Mouse (Mus musculus) kidney, embryonic 16.5 days (tissue): ENCODE data around the gene Spen. TPM values are rescaled to one million over a fixed set of nuclear protein-coding genes. Genes with fewer than 3 reads are reported as not detected.

Source experiments
- ATAC-seq: fragments of 200-750 bp; cut with Nextera tagmentation; 2 replicates; pipeline ENCODE4 v1.8.0; 2017; ENCODE audit warnings: moderate TSS enrichment; ENCODE audit not compliant: low FRiP score, low TSS enrichment
- H3K27ac ChIP-seq: fragments of 300-500 bp; sonication (generic); 2 replicates; pipeline ENCODE4 v1.5.1; 2014; ENCODE audit warnings: low read length
- H3K27me3 ChIP-seq: fragments of 300-500 bp; sonication (generic); 2 replicates; pipeline ENCODE4 v1.6.1; 2014; ENCODE audit warnings: low read length, control low read depth, mixed read lengths; ENCODE audit not compliant: insufficient read depth
- H3K36me3 ChIP-seq: fragments of 300-500 bp; sonication (generic); 2 replicates; pipeline ENCODE4 v1.6.1; 2014; ENCODE audit warnings: low read length, control low read depth, mixed read lengths; ENCODE audit not compliant: insufficient read depth
- H3K4me1 ChIP-seq: fragments of 300-500 bp; sonication (generic); 2 replicates; pipeline ENCODE4 v1.6.1; 2014; ENCODE audit warnings: low read length, control low read depth, mixed read lengths; ENCODE audit not compliant: insufficient read depth
- H3K4me2 ChIP-seq: fragments of 300-500 bp; sonication (generic); replicated peaks from 2 replicates; pipeline ENCODE4 v1.6.1; 2014; ENCODE audit warnings: low read depth, low read length
- H3K4me3 ChIP-seq: fragments of 300-500 bp; sonication (generic); 2 replicates; pipeline ENCODE4 v1.5.1; 2014; ENCODE audit warnings: mild to moderate bottlenecking, low read length
- H3K9ac ChIP-seq: fragments of 300-500 bp; sonication (generic); replicated peaks from 2 replicates; pipeline ENCODE4 v1.6.1; 2014; ENCODE audit warnings: low read length
- H3K9me3 ChIP-seq: fragments of 300-500 bp; sonication (generic); 2 replicates; pipeline ENCODE4 v1.6.1; 2016; ENCODE audit warnings: low read length, control low read depth
- WGBS: fragments of 180-500 bp; shearing (Covaris S2); extraction: QIAGEN DNeasy Blood & Tissue Kit; methylation state at CpG from one replicate; pipeline ENCODE4 v1.1.7; 2014; 5-methylcytosine and 5-hydroxymethylcytosine counted together
- polyA plus RNA-seq: library from polyadenylated mRNA; unstranded; fragments of >200 nt; fragmentation: Nextera tagmentation; extraction: Ambion mirVana; gene quantifications from 2 replicates; pipeline ENCODE4 v1.2.1, GENCODE M21; 2015

Spen gene
- polyA plus RNA-seq, 1 experiment from 2014 or later = 10.5 TPM

DNA sequence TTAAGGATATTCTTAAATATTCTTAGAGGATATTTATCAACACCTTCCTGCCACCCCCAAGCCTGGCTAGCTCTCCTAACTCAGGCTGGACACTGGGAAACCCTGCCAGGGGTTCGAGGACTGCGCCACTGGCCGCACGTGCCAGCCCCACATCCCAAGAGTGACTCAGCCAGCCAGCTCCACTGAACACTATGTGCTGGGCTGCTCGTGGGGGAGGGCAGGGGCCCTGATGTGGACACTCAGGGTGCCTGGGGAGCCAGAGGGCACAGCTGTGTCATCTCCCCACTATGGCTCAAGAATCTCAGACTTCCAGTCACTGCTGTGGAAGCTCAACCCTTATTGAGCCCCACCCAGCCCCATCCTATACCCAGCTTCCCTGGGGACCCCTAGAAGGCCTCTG lies 115.1 kb downstream of the Spen start:
- no peak overlapping the region for H3K27ac ChIP-seq
- ATAC-seq = no peak
- 80% methylated on average over 5 of the region's 5 CpGs for WGBS
- no peak overlapping the region for H3K4me3 ChIP-seq
- no peaks in the 10 kb centered on the region; the same call in 1 of the 2 replicates for H3K27me3 ChIP-seq
- no peaks in the 10 kb centered on the region for H3K36me3 ChIP-seq
- H3K4me2 ChIP-seq = no peak overlapping the region
- H3K9me3 ChIP-seq = no peaks in the 10 kb centered on the region
- H3K4me1 ChIP-seq = peaks cover 46% of the 10 kb centered on the region
- H3K9ac ChIP-seq = no peak overlapping the region

DNA sequence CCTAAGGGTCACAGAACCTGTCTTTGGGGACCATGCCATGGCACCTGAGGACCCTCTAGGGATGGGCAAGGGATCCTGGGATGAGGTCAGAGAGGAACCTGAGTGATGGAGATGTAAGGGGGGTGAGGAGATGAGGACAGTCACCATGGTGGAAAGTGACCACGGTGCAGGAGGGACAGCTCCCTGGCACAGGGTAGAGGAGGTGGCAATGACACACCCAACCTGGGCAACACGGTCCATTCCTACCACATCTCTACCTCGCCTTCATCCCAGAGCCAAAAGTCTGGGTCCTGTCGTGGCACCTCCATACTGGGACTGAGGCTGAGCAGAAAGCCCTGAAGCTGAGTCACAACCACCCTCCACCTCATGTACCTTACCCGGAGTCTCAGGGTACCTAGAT lies 115.6 kb downstream of the Spen start:
- ATAC-seq = no peak
- H3K9me3 ChIP-seq = no peaks in the 10 kb centered on the region
- no peaks in the 10 kb centered on the region for H3K36me3 ChIP-seq
- no peak overlapping the region for H3K27ac ChIP-seq
- WGBS = 76% methylated on average over 5 of the region's 5 CpGs
- no peak overlapping the region for H3K4me3 ChIP-seq
- no peak overlapping the region for H3K9ac ChIP-seq
- H3K27me3 ChIP-seq = no peaks in the 10 kb centered on the region; the same call in 1 of the 2 replicates
- no peak overlapping the region for H3K4me2 ChIP-seq
- peaks cover 46% of the 10 kb centered on the region for H3K4me1 ChIP-seq

DNA sequence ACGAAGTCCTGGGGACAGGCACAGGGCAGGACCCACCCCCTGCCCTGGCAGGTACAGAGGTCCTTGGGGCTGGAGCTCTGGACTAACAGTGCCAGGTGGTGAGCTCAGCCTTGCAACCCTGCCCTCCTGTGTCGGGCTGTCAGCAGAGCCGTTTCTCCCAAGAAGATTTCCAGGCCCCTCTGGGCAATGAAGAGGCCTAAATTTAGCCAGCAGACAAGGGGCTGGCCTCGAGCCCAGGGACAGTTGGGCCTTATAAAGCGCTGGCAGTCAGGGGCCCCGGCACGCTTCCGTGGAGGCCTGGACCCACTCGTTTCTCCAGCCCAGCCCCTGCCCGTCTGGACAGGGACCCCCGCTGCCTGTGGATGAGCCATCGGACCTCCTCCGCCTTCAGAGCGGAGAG lies 117.0 kb downstream of the Spen start:
- no peaks in the 10 kb centered on the region; the same call in 1 of the 2 replicates for H3K27me3 ChIP-seq
- no peak overlapping the region for H3K4me3 ChIP-seq
- 44% methylated on average over 14 of the region's 14 CpGs for WGBS
- no peak overlapping the region for H3K4me2 ChIP-seq
- no peaks in the 10 kb centered on the region for H3K9me3 ChIP-seq
- ATAC-seq = no peak
- no peaks in the 10 kb centered on the region for H3K36me3 ChIP-seq
- no peak overlapping the region for H3K27ac ChIP-seq
- H3K4me1 ChIP-seq = peaks cover 39% of the 10 kb centered on the region
- peak overlapping the region; percentile 48 for H3K9ac ChIP-seq

DNA sequence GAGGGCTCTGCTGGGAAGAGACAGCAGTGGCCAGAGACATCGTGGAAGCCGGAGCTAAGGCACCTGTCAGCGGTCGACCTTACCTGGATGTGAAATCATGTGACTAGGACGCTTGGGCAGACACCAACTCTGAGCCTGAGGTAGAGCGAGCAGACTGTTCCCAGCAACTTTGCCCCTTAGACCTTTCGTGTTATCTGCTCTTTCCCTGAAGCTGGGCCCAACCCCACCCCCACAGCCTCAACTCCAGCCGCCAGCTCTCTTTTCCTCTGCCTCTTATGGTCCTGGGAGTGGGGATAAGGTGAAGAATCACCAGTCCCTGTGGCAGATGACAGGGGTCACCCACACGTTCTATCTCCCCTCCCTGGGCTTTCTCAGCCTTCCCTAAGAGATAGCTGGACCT lies 117.5 kb downstream of the Spen start:
- peak overlapping the region; percentile 48; the same call in 1 of the 2 replicates for H3K9ac ChIP-seq
- H3K27ac ChIP-seq = no peak overlapping the region
- no peak for ATAC-seq
- H3K4me1 ChIP-seq = peaks cover 35% of the 10 kb centered on the region
- H3K36me3 ChIP-seq = no peaks in the 10 kb centered on the region
- no peak overlapping the region for H3K4me2 ChIP-seq
- H3K27me3 ChIP-seq = no peaks in the 10 kb centered on the region; the same call in 1 of the 2 replicates
- no peaks in the 10 kb centered on the region for H3K9me3 ChIP-seq
- WGBS = 58% methylated on average over 9 of the region's 9 CpGs
- H3K4me3 ChIP-seq = no peak overlapping the region

DNA sequence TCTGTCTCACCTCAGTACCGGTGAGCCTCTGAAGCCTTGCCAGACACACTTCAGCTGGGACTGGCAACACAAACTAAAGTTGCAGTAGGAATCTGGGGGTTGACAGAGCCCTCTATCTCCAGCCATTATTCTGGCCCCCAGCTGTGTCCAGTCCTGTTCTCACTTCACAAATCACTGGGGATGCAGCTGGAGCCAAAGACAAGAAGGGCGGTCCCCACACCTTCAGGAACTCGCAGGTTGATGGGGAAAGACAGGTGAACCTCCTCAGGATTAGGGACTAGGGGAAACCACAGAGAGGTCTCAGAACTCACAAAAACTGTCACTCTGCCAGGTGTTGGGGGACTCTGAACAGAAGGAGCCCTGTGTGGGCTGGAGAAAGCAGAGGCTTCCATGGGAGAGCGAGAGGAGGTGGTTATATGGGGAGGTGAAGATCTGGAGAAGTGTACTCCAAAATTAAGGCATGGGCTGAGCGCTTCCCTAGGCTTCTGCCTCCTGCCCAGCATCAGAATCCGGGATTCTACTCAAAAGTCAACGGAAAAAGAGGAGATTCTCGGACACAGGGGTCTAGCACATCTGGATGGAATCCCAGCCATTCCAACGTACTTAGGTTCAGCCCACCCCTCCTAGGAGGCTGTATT lies 118.1 kb downstream of the Spen start, which contains the start of gene Hspb7:
Gene Hspb7, plus strand, starts transcription at position 588 of the 638 bp plus-strand sequence.
- Histone ChIP-seq H3K4me1 (peaks cover 29% of the 10 kb centered on the region), H3K36me3 (no peaks in the 10 kb centered on the region), H3K9me3 (no peaks in the 10 kb centered on the region), H3K27me3 (no peaks in the 10 kb centered on the region; the same call in 1 of the 2 replicates), H3K27ac (peak within 1 kb of the TSS; percentile 33; the same call in 1 of the 2 replicates), H3K4me2 (no peak within 1 kb of the TSS), H3K4me3 (no peak within 1 kb of the TSS), H3K9ac (peak within 1 kb of the TSS; percentile 48)
- no peak for ATAC-seq
- 48% methylated on average over 9 of the region's 9 CpGs for WGBS

DNA sequence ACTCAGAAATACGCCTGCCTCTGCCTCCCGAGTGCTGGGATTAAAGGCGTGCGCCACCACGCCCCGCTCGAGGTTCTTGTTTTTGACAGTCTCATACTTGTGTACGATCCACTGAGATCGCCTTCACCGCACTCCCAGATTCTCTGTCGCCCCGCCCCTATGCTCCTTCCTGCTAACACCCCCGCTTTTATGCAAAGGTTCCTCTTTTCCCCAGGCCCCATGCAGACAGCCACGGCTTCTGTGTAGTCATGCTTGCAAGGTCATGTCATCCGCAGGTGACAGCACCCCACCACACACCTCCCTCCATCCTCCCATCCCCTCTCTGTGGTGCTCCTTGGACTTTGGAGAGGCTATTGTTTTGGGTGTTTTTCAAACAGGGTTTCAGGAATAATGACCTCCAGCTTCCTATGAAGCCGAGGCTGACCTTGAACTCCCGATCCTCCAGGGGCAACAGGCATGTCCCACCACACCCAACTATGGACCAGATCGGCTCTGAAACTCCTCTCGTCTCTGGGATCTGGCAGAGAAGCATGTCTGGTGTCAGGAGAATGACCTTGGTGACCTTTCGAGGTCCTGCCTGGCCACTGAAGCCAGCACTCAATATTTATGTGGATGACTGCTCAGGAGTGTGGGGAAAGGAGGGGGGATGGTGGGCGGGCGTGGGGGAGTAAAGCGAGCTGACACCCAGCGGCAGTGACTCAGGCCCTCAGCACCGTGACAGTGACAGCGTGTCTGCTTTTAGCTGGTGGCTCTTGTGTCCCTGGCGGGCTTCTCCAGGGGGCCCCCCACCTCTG lies 118.8 kb downstream of the Spen start:
- H3K27ac ChIP-seq = peak overlapping the region; percentile 33; the same call in 1 of the 2 replicates
- no peaks in the 10 kb centered on the region for H3K36me3 ChIP-seq
- no peak overlapping the region; the same call in 1 of the 2 replicates for H3K9ac ChIP-seq
- no peak overlapping the region for H3K4me2 ChIP-seq
- WGBS = 47% methylated on average over 27 of the region's 27 CpGs
- H3K4me3 ChIP-seq = no peak overlapping the region
- peaks cover 27% of the 10 kb centered on the region for H3K4me1 ChIP-seq
- H3K9me3 ChIP-seq = no peaks in the 10 kb centered on the region
- H3K27me3 ChIP-seq = no peaks in the 10 kb centered on the region; the same call in 1 of the 2 replicates
- ATAC-seq = peak; percentile 53

Other genes starting within 250 kb of the Spen start
- gene Epha2, start 237.4 kb downstream of the Spen start, polyA plus RNA-seq = 8.3 and 8.6 TPM in 2 replicates
- 3.0 and 3.1 TPM in 2 replicates for gene Fam131c, start 170.4 kb downstream of the Spen start, polyA plus RNA-seq
- gene Clcnka, start 139.9 kb downstream of the Spen start, polyA plus RNA-seq = 14.7 and 17.8 TPM in 2 replicates
- 34.2 and 48.4 TPM in 2 replicates for gene Clcnkb, start 122.6 kb downstream of the Spen start, polyA plus RNA-seq
- 0.58 and 0.80 TPM in 2 replicates for gene Hspb7, start 117.8 kb downstream of the Spen start, polyA plus RNA-seq
- not detected in 2 replicates for gene Srarp, start 102.5 kb downstream of the Spen start, polyA plus RNA-seq
- 41.7 and 43.1 TPM in 2 replicates for gene Zbtb17, start 93.9 kb downstream of the Spen start, polyA plus RNA-seq
- 76.4 and 85.2 TPM in 2 replicates for gene Fblim1, start 67.5 kb upstream of the Spen start, polyA plus RNA-seq
- gene Tmem82, start 80.0 kb upstream of the Spen start, polyA plus RNA-seq = 4.3 and 5.4 TPM in 2 replicates
- gene Slc25a34, start 85.2 kb upstream of the Spen start, polyA plus RNA-seq = 0.54 and 0.69 TPM in 2 replicates
- 6.4 TPM in 2 replicates for gene Plekhm2, start 126.3 kb upstream of the Spen start, polyA plus RNA-seq
- 0.62 TPM in 1 of 2 replicates, not detected in the other for gene Rsc1a1, start 147.0 kb upstream of the Spen start, polyA plus RNA-seq
- 19.1 and 20.9 TPM in 2 replicates for gene Ddi2, start 184.8 kb upstream of the Spen start, polyA plus RNA-seq
- 1.7 and 2.0 TPM in 2 replicates for gene Agmat, start 208.1 kb upstream of the Spen start, polyA plus RNA-seq